Mouse (Mus musculus): ENCODE results near the gene Rab30.
"Not testable (repeated sequence)": the region's sequence is repeated elsewhere in the genome, so short reads cannot be mapped to it uniquely, and the experiment has no call there.

Gene Rab30

DNA sequence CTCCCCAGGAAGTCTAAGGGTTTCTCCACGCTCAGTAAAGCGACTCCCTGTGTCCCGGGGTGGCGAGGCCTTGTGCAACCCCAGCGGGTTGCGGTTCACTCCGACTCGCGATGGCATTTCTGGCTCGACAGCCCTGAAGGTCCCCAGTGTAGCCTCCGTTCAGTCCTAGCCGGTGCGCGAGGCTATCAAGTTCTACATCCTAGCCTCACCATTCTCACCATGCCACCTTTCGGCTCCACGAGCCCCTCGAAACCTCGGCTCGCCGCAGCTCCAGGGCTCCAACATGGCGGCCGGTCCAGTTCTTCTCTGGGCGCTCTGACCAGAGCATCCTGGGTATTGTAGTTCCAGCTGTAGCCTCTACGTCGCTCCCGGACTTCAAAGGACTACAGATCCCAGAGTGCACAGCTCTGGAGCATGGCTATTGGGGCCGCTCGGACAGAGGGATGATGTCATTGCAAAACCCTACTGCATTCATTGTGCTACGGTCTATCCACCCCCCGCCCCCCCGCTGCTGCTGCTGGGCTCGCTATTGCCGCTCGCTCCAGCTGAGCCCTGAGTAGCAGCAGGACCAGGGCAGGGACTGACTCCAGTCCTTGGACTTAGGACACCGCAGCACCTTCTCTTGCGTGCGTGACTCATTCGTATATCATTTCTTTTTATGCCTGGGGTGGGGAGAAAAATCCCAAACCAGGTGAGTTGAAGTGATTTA is at the start of gene Rab30:
TSS of gene Rab30 (plus strand) at position 452 of the 709 bp plus-strand sequence.
- DNase-seq (ENCODE audit: low read depth, low spot score): peak; percentile 93

DNA sequence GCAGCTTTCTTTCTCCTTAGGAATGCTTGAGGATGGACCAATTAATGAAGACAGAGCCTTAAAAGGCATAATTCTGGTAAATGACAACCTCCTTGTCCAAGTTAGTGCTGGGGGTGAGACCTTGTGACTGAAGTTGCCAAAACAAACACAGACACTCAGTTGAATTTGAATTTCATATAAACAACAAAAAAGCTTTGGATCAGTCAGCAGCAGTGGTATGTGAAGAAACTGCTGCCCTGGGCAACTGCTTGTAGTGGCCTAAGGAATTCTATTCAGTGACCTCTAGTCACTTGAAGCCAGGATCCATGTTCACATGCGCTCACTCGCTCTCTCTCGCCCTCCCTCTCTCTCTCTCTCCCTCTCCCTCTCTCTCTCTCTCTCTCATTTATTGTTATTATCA is 45.0 kb upstream of the Rab30 start:
- DNase-seq (ENCODE audit: low read depth, low spot score): no peak

DNA sequence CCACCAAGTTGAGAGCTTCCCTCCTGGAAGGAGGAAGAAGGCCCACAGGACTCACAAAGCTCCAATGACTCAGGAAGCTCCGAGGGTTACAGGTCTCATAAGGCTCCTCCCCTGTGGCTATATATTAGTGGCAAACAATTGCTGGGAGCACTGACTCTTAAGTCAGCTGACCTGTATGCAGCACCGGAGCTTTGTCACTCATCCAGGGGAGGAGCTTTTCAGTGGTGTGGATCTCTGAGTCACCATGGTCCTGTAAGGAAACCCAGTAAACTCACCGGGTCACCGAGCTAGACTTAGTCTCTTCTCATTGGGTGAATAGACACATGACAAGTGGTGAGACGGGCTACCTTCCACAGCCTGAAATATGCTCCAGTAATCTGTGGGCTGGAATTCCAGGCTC is 42.6 kb upstream of the Rab30 start:
- DNase-seq (ENCODE audit: low read depth, low spot score): no peak

DNA sequence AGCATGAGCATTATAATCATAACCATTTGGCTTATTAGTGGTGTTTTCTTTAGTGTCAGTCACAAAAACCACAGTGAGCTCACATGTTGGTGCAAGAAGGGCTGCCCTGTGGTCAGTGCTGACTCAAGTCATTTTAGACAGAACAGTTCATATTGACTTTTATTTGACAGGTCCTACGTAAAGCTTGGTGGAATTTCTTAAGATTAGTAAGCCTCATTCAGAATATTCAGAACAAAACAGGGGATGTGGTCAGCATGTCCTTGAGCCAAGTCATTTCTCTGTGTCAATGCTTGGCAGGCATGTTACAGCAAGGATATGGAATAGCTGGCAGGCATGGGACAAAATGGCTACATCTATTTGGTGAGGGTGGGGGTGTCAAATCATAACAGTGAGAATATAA is 37.7 kb upstream of the Rab30 start:
- no peak for DNase-seq (ENCODE audit: low read depth, low spot score)

DNA sequence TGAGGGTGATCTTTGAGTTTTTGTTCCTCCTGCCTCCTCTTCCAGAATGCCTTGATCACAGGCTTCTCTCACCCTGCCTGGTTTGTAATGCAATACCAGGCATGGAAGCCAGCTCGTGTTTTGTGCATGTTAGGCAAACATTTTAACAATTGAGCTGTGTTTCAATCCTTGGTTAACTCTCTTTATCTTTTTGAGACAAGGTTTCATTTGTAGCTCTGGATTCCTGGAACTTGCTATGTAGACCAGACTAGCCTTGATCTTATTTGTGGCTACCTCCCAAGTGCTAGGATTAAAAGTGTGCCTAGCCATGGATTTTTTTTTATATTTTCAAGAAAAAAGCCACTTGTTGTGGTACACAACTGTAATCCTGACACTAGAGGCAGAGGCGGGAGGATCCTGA is 35.9 kb upstream of the Rab30 start:
- DNase-seq (ENCODE audit: low read depth, low spot score): no peak

DNA sequence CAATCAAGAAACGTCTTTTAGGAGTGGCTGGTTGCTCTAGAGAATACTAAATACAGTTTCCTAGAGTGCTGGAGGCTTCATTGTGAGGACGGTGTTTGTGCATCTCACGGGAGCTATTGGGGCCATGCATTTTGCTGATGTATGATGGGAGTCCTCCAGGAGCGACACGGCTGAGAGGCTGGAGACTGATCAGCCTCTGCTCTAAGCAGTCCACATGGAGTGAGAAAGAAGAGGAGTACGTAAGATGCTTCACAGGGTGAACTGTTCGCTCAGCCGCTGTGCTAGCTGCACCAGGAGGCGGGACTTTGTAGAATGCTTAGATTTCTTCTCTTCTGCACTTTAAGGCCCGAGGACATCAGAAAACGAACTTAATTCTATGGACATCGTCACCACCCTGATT is 34.7 kb upstream of the Rab30 start:
- no peak for DNase-seq (ENCODE audit: low read depth, low spot score)

DNA sequence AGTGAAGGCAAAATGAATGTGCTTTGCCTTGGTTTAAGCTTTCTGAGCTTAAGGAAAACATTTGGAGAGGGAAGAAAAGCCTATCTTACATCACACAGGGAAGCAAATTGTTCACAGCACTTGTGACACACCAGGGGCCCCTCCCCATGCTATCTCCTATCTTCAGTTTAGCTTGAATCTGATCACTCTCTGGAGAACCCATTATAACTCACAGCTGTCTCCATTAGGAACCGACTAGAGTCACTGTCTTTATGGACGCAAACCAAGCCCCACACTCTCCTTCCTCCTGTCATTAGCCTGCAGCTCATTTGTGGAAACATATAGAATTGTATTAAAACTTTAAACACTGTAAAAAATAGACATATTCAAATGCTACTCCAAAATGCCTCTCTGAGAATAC is 31.8 kb upstream of the Rab30 start:
- no peak for DNase-seq (ENCODE audit: low read depth, low spot score)

DNA sequence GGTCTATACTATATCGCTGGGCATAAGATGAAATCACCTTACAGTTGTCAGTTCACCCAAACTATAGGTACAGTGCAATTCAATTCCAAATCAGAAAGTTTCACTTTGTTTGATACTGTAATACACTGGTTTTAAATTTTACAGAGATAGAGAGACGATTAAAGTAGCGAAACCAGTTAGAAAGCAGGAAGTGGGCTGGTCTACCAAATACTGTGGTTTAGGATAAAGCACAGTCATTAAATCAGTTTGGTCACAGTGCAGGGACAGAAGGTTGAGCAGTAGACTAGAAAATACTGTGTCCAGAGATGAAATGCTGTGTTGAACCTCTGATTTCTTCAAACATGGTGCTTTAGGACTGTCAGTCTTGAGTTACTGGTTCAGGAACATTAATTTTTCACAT is 29.8 kb upstream of the Rab30 start:
- no peak for DNase-seq (ENCODE audit: low read depth, low spot score)

DNA sequence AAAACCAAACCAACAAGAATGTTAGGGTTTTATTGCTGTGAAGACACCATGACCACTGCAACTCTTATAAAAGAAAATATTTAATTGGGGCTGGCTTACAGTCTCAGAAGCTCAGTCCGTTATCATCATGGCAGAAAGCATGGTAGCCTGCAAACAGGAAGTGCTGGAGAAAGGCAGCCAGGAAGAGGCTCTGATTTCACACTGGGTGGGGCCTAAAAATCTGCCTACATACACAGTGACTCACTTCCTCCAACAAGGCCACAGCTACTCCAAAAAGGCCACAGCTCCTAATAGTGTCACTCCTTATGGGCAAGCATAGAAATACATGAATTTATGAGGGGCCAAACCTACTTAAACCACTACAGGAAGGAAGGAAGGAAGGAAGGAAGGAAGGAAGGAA is 26.3 kb upstream of the Rab30 start:
- no peak for DNase-seq (ENCODE audit: low read depth, low spot score)

DNA sequence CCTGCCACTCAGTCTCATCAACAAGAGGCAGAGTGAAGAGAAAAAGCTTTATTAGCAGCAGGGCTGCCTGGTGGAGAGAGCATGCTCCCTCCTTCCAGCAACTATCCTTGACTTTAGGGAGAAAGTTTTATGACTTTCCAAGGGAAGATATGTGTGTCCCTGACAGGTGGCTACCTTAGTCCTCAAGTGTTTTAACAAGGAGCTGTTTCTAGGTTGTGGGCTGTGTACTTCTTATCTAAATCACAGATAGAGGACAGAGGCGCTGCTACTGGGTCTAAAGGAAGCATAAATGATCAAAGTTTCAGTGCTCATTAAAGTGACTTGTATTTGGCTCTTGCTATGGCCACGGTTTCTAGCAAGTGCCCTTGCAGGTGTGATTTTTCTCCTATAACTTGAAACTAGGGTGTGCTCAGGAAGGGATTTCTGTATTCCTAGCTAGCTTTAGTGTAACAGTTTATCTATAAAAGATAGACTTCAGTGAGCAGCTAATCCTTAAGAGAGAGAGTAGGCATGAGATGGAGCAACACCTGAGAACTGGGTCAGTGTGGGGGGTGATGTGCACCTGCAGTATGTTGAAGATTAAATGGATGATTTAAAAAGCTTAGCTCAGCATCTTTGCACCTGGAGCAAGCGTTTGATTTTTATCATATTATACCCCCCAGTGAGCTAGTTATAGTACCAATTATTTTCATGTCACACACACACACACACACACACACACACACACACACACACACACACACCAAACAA is 21.1 kb upstream of the Rab30 start:
- no peak for DNase-seq (ENCODE audit: low read depth, low spot score)

DNA sequence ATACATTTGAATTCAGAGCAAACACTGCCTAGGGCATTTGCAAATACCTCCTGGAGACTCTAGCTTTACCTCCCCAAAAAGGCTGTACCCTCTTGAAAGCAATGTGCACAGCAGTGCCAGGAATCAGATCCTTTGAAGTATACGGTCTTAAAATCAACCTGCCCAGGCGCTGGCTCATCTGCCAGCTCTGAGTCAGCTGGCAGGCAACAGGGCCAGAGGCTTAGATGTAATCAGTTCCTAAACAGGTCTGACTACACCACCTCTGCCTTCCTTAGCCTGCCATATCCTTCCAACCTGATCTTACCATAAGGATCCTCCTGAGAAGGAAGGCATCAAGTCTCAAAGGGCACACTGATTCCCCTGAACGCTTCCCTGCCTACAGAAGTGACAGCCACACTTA is 17.7 kb upstream of the Rab30 start:
- no peak for DNase-seq (ENCODE audit: low read depth, low spot score)

DNA sequence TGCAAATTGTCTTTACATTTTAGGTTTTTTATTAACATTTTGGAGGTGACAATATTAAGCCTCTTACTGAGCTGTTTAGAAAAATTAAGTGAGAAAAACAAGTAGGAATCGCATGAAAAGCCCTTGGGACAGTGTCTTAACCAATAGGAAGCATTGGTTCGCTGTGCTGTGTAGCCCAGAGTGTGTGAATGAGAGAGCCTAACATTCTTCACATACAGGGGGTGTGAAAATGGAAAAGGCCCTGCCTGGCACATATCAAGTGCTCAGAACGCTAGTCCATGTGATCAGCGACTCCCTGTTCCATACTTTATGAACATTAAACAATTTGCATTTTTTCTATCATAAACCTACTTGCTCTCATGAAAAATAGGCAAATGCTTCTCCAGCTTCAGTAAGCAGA is 17.1 kb upstream of the Rab30 start:
- DNase-seq (ENCODE audit: low read depth, low spot score): no peak

DNA sequence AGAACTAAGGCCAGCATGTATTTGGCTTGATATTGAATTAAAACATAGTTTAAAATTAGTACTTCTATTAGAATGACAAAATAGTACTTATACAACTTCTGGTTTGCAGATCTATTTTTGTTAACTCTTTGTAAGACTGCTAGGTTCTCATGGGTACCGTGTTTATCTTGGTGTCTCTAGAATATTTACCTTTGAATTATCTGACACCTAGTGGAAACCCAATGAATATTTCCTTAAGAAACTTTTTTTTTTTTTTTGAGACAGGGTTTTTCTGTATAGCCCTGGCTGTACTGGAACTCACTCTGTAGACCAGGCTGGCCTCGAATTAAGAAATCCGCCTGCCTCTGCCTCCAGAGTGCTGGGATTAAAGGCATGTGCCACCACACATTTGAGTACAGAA is 11.8 kb upstream of the Rab30 start:
- DNase-seq (ENCODE audit: low read depth, low spot score): not testable (repeated sequence)

DNA sequence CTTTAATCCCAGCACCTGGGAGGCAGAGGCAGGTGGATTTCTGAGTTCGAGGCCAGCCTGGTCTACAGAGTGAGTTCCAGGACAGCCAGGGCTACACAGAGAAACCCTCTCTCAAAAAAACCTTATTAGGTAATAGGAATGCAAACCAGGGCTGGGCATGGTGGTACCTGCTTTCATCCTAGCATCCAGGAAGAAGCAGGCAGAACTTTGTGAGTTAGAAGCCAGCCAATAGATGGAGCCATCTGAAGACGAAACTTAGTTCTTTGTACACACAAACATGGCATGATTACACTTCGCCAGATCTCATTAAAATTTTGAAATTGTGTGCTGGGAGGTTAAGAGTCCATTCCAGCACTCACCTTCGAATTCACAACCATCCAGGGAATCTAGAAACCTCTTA is 10.9 kb upstream of the Rab30 start:
- no peak for DNase-seq (ENCODE audit: low read depth, low spot score)

DNA sequence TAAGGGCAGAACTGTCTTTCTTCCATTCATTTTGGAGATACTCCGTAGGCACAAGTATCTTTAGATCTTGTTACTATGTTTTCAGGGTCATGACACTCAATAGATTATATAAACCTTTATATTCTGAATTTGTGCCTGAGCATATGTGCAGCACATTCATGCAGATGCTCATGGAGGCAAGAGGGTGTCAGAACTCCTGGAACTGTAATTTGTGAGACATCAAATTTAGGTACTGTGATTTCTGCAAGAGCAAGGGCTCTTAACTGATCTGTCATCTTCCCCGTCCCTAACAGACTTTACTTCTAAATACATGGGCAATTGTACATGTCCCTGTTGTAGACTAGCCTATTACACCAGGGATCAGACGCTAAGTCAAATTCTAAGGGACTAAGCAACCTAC is 10.4 kb upstream of the Rab30 start:
- DNase-seq (ENCODE audit: low read depth, low spot score): no peak

DNA sequence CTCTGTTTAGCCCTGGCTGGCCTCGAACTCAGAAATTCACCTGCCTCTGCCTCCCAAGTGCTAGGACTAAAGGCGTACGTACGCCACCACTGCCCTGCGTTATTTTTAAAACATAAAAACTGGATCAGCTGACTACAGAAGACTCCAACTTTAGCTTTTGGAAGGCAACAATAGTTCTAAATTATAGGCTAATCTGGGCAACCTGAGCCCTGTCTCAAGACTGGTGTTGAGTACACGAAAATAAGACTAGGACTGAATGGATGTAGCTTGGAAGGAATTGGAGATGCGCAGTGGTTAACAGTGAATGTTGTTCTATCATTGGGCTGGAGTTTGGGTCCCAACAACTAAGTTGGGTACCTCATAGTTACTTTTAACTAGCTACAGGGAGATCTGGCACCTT is 9.3 kb upstream of the Rab30 start:
- no peak for DNase-seq (ENCODE audit: low read depth, low spot score)

DNA sequence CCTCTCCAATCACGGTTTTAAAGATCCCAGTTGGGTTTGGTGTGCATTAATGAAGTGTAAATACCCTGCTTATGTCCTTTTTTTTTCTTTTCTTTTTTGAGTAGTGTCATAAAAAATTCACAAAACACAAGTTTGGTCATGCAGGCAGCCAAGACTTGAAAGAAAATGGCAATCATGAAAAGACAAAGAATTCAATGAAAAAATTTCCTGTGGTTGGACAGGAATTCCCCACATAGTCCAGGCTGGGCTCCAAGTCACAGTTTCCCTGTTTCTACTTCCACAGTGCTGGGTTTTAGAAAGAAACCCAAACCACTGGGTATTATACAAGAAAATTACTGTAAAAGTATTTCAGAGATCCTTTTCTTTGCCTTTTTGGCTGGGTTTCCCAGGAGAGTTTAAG is 3.8 kb upstream of the Rab30 start:
- no peak for DNase-seq (ENCODE audit: low read depth, low spot score)

DNA sequence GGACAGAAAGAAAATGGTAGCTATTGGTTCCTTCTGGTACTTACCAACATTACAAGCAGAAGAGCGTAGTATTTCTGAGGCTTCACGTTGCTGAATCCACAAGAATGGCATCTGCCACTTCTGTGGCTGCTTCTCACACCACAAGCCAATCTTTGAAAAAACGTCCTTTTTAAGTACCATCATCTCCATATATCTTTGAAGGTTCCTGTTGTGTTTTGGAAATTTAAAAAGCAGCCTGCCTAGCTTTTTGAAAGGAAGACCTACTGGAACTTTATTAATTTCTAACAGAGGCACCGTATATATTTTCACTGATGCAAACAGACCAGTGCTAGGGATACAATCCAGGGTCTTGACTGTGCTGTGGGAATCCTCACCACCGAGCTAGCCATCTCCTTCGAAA is 1.4 kb upstream of the Rab30 start:
- DNase-seq (ENCODE audit: low read depth, low spot score): no peak

DNA sequence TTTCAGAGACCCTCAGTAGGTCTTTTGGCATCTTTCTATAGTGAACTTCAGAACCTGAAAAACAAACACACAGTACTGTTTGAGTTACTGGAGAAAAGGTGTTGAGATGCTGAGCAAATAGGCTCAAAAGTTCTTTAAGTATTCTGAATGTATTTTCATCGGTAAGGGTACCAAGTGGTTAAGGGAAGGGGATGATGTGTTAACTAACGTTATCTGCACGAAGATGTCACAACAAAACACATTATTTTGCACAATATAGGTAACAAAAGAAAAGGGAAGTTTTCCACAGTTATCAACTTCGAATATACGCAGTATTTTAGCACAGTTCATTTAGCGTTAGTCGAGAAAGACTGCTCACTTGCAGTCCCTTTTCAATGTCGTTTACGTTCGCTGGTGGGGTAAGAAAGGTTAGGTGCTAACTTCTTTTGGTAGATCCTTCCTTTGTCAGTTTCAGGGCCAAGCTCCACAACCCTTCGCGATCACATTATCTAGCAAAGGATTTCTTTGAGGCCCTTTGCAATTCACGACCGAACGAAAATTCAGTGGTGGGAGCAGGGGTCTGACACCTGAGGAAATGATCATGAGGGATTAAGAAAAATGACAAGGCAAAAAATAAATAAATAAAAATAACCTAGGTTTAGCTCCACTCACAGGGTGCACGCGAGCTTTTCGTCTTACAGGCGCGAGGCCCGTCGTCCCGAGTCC is 840 bp upstream of the Rab30 start:
- DNase-seq (ENCODE audit: low read depth, low spot score): no peak

DNA sequence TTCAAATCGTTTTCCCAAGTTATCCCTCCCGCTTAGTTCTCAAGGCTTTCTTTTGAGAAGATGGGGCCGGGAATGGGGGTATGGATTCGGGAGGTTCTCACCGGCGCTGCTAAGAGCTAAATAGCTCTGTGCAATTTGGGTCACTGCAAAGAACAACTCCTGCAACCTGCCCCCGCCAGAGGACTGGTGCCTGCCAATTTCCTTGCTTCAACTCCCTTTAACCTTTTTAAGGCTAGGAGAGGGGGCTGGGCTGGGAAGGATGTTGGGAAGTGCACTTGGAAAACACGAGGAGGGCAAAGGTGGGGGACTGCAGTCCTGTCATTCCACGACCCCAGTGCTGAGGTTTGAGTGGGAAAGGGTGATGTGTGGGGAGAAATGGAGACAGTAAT is 452 bp downstream of the Rab30 start:
- no peak for DNase-seq (ENCODE audit: low read depth, low spot score)

DNA sequence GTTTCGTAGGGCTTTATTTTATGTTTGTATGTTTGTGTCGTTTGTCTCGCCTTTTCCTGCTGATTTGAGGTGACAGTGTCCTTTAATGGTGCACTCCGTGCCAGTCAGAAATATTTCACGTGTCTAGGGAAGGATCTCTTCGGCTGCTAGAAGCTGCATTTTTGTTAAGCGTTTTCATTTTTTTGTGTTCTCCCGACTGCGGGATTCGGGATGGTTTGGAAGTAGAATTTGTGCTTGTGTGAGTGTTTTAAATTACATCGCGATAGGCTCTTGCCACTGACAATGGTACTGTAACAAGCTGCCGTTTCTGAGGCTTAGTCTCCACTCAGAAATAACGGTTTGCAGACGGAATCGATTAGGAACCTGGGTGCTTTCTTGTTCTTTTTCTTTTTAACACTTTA is 938 bp downstream of the Rab30 start:
- DNase-seq (ENCODE audit: low read depth, low spot score): no peak

DNA sequence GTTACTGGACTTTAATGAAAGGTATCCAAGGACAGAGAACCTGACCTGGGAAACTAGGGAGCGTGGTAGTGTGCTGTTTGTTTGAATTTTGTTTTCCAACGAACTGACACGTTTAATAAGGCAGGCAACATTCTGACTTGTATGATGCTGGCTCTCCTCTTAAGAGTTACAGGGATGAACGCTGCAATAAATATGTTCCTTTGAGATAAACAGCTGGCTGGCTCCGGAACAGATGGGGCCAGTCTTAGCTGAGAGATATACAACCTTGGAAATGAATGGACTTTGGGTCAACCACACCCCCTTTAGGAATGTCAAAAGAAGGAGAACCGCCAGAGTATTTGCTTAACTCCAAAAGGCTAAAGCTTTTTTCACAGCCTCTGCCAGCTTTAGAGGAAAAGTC is 1.4 kb downstream of the Rab30 start:
- no peak for DNase-seq (ENCODE audit: low read depth, low spot score)

DNA sequence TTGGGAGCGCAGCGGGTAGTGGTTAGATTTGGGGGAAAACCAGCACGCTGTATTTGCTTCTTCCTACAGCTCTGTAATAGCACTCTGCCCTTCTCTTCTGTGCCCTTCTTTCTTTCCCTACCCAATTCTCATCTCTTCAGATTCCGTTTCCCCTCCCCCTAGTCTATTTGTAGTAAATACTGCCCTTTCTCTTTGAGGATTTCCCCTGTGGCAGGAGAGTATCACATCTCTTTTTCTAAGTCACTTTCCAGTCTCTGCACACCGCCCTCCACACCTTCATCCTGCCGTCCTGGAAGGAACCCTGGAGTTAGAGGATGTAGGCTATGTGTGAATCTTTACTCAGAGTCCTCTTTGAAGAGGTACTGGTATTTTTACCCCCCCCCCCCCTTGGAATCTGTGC is 1.9 kb downstream of the Rab30 start:
- no peak for DNase-seq (ENCODE audit: low read depth, low spot score)
